Mouse (Mus musculus) adrenal gland, adult 2 months (tissue): Measurements from ENCODE around the gene Cdh23. TPM values are rescaled to one million over a fixed set of nuclear protein-coding genes. Genes with fewer than 3 reads are reported as not detected.

Experiments used
- DNase-seq: peaks from one replicate; pipeline ENCODE4 v3.0.0; 2021
- polyA plus RNA-seq: library from polyadenylated mRNA; depleted of rRNA; stranded (reverse); fragments of >200 nt; gene quantifications from 2 replicates; pipeline ENCODE4 v1.2.3, GENCODE M21; 2012
- total RNA-seq, 2 experiments: library from RNA; stranded (reverse); gene quantifications; 2 replicates each; pipeline ENCODE4 v1.2.3; 2021

Cdh23 gene
- total and polyA plus RNA-seq, 3 experiments: 0.90 to 1.4 (median 1.1) TPM

- peak; percentile 31 for DNase-seq
These were observed 118.2 kb downstream of the Cdh23 start for GRCm38 (mm10) chr10:60577920-60578737.

GRCm38 (mm10) chr10:60577125-60577919 is 119.0 kb downstream of the Cdh23 start:
- peak; percentile 58 for DNase-seq

GRCm38 (mm10) chr10:60574851-60575250 is 121.4 kb downstream of the Cdh23 start:
- no peak for DNase-seq

- no peak for DNase-seq
These were observed 124.8 kb downstream of the Cdh23 start for GRCm38 (mm10) chr10:60571491-60571890.

GRCm38 (mm10) chr10:60566369-60567037 is 129.8 kb downstream of the Cdh23 start:
- DNase-seq: no peak

GRCm38 (mm10) chr10:60564136-60564535 is 132.2 kb downstream of the Cdh23 start:
- no peak for DNase-seq

GRCm38 (mm10) chr10:60562946-60563345 is 133.3 kb downstream of the Cdh23 start:
- no peak for DNase-seq

- DNase-seq: no peak
These were observed 137.8 kb downstream of the Cdh23 start for GRCm38 (mm10) chr10:60558491-60558927.

- DNase-seq: no peak
These were observed 143.2 kb downstream of the Cdh23 start for GRCm38 (mm10) chr10:60552951-60553635.

- DNase-seq: no peak
These were observed 157.0 kb downstream of the Cdh23 start for GRCm38 (mm10) chr10:60539164-60539914.

GRCm38 (mm10) chr10:60536098-60536811 is 160.0 kb downstream of the Cdh23 start:
- DNase-seq: peak; percentile 8

GRCm38 (mm10) chr10:60532502-60532901 is 163.8 kb downstream of the Cdh23 start:
- DNase-seq: no peak

GRCm38 (mm10) chr10:60531349-60531748 is 164.9 kb downstream of the Cdh23 start:
- DNase-seq: peak; percentile 43

GRCm38 (mm10) chr10:60530633-60531032 is 165.7 kb downstream of the Cdh23 start:
- DNase-seq: no peak

- no peak for DNase-seq
These were observed 168.3 kb downstream of the Cdh23 start for GRCm38 (mm10) chr10:60527949-60528348.

GRCm38 (mm10) chr10:60525081-60525480 is 171.2 kb downstream of the Cdh23 start:
- no peak for DNase-seq

GRCm38 (mm10) chr10:60516286-60516685 is 180.0 kb downstream of the Cdh23 start:
- DNase-seq: no peak

GRCm38 (mm10) chr10:60498538-60498937 is 197.8 kb downstream of the Cdh23 start:
- peak; percentile 50 for DNase-seq

- no peak for DNase-seq
These were observed 201.2 kb downstream of the Cdh23 start for GRCm38 (mm10) chr10:60495070-60495469.

- DNase-seq: no peak
These were observed 204.8 kb downstream of the Cdh23 start for GRCm38 (mm10) chr10:60491538-60491937.
